Mouse (Mus musculus) frontal cortex, postnatal 25 days (tissue): ENCODE data around the gene Akap12.

Experiments used
- DNase-seq, 2 experiments: peaks; one replicate each; pipeline ENCODE4 v3.0.0; 2022; ENCODE audit warnings: low spot score in 2 of 2

Akap12 gene

DNA sequence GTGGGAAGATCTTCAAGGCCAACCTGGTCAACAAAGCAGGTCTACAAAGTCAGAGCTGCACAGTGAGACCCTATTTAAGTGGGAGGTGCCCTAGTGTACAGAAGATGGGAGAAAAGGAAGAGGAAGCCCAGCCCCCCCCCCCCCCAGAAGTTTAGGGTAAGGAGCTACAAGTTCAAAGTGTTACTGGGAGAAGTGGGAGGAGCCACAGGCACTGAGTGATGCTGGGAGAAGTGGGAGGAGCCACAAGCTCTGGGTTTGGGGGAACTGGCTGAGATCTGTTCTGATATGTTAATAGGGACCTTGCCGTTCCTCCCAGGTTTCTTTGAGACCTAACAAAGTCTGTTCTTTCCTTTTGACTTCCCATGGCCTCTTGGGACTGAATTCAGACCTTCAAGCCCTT is 18.6 kb downstream of the Akap12 start:
- no peak for DNase-seq

DNA sequence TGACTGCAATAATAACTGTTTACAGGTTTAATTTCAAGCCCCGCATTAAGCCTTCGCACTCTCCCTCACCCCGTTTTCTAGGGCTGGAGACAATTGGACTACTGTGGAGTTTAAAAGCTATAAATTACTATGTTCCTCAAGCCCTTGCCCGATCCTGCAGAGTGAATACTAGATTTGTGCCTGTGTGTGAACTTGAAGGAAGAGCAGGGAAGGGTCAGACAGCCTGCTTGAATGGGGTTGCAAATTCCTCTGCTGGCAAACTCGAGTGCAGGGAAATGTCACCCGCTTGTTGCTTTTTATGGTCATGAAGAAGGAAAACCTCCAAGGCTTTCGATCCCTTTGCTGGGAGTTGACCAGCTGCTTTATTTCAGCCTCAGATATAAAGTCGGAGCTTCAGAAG is 19.6 kb downstream of the Akap12 start:
- DNase-seq, result no peak

DNA sequence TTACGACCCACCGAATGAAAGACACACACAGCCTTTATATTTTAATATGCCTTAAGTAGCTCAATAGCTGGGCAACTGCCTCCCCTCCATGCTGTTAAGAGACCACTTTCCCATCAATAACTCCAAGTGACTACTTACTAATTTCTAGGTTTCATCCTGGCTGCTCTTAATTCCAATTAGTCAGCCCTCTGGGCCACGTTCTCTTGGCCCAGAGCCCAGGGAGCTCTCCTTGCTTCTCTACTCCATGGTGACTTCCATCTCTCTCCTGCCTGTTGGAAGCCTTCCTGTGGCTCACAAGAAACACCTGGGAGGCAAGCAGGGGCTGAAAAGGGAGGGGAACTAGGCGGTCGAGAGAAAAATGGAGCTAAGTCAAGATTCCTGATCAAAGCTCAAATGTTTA is 23.0 kb downstream of the Akap12 start:
- DNase-seq, result no peak

DNA sequence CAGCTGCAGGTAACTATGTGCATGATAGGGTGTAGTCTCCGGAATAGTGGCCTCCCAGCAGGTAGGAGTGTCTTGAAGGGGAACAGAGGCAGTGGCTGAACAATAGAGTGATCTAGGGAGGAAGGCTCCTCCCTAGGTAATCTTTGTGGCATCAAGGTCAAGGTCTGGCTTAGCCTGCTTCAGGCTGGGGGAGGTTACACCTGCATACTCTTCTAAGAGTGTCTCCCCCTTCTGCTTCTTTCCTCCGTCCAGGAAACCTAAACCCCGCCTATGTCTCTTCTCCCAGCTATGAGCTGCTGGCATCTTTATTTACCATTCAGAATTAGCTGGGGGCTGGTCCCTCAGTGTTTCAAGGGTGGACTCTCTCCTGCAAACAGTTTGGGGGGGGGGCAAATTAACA is 23.5 kb downstream of the Akap12 start:
- no peak for DNase-seq

DNA sequence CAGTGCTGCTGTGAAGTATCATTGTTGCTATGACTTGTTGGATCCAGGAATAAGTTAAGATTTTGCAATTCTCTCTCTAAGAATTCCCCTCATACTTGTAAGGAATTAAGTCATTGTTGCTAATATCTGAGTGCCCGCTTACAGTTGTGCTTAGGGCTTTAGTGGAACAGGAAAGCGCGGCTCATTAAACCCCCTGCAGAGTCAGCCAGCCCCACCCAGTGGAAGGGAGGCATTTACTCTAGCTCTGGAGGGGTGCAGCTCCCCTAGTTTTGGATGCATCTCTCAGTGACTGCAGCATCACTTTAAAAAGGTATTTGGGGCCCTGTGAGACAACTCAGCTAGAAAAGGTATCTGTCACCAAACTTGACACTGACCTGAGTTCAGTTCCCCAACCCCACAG is 24.0 kb downstream of the Akap12 start:
- DNase-seq, result no peak

DNA sequence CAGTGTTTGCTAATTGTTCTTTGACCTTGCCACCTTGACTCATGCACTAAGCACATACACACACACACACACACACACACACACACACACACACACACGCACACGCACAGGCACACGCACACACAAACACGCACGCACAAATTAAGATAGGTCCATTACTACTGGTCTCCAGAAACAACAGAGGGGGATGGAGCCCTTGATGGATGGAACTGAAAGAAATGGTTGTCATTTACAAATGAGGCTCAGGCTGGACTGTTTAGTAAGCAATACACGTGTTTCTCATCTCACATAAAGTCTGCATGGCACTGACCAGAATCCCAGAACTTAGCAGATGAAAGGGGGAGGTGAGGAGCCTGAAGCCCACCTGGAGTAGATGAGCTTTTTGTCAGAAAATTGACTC is 24.4 kb downstream of the Akap12 start:
- DNase-seq, result no peak

DNA sequence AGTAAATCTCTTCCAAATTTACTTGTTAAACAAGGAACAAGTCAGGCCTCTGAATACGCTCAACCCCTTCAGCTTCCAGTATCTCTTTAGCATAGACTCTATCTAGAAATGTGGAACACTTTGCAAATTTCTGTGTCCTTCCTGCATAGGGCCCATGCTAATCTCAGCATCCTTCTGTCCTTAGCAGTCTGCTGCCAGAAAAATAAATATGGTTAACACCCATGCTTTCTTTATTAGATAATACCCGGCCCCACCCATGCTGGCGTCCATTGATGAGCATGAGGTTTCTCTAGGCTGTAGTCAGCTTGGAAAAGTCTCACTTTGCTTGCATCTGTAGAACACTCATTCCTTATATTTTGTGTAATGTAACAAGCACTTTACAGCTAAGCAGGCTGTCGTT is 27.2 kb downstream of the Akap12 start:
- DNase-seq, result no peak

DNA sequence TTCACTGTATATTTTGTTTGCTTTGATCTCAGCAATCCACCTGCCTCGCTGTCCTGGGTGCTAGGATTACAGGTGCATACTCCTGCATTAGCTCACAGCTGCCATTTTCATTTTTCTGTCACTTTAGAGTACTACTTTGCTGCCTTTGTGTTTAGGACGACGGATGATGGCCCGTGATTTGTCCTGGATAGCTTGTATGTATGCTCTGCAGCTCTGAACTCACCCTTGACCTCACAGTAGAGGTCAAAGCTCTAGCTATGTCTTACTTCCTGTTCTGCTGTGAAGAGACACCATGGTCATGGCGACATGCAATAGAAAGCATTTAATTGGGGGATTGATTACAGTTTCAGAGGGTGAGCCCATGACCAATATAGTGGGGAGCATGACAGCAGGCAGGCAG is 37.4 kb downstream of the Akap12 start:
- no peak for DNase-seq

DNA sequence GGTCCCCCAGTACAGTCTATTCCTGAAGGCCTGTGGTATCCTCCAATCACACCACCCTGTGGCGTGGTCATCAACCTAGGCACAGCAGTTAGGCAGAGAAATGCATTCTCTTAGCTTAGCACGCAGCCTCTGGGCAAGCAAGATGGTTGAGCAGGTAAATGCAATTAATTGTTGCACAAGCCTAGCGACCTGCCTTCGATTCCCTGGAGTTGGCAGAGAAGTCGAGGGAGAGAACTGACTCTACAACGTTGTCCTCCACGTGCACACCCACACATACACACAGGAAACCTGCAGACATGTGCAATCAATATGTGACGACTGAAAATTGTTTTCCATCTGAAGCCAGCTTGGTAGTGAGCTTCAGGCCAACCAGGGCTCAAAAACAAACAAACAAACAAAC is 57.7 kb downstream of the Akap12 start:
- no peak for DNase-seq

DNA sequence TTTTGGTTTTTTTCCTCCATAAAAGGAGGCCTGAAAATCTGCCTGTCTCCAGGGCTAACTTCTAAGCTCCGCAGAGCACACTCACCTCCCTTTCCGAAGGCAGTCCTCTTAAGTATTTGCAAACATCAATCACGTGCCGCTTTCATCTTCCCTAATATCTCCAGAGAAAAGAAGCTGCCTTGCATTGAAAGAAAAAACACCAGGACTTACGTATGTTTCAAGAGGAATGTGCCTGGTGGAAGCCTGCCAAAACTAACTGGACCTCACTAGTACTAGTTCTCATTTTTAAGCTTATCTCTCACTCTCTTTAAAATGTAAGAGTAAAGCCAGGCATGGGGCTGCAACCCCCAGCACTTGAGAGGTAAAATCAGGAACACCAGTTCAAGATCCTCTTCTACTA is 59.4 kb downstream of the Akap12 start:
- DNase-seq, result no peak

DNA sequence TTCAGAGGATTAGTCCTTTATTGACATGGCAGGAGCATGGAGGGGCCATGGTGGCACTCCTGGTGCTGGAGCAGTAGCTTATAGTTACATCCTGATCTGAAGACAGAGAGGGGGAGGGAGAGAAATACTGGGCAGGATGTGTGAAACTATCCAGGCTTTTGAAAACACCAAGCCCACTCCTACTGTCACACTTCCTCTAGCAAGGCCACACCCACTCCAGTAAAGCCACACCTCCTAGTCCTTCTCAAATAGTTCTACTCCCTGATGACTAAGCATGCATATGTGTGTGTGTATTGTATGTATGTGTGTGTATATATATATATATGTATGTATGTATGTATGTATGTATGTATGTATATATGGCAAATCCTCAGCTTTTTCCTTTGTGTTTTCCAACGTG is 61.5 kb downstream of the Akap12 start:
- no peak for DNase-seq

DNA sequence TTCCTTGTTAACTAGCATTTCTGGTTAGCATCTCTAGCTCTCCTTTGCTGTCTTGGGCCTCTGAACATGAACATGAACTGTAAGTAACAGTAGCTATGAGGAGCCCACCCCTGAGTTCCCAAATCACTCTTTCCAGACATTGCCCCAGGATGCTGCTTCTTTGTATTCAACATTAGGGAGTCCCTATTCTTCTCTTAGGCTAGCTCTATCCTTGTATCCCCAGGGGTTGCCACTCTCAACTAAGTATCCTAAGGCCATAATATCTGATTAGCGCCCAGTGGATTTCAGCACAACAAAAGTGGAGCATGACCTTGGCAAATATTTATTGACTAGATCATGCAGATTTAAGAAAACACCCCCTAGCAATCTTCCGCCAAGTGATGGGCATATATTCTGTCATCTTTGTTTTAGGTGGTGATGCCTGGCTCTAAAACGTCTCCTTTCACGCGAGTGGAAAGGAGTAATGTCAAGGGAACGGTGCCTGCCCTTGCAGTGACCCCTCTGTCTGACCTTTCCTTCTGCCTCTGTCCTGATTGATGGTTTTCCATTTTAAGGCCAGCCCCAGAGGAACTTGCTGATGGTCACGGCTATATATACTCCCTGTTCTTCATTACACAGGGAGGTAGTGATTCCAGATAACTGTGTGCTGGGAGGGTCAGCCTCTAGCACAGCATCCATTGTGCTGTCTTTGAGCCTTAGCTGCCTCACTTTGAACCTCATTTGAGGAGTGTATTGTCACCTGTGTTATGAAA is 66.2 kb downstream of the Akap12 start:
- DNase-seq, result no peak

DNA sequence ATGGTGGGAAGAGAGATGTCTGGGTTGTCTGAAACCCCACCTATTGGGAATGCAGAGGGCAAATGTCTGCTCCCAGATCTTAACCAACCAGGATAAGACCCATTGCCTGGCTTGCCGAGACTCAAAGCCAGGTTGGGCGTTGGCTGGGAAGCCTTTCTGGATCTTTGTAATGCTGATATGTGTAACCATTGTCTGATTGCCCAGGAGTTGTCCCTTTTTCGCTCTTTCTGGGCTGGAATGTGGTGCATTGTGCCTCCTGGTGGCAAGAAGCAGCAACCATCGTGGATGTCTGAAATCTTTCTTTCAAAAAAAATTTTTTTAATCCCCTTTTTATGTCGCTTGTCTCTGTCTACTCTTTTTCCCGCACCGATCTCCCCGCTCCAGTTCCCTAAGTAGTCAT is 67.1 kb downstream of the Akap12 start:
- DNase-seq, result peak; percentile 35 to 44

DNA sequence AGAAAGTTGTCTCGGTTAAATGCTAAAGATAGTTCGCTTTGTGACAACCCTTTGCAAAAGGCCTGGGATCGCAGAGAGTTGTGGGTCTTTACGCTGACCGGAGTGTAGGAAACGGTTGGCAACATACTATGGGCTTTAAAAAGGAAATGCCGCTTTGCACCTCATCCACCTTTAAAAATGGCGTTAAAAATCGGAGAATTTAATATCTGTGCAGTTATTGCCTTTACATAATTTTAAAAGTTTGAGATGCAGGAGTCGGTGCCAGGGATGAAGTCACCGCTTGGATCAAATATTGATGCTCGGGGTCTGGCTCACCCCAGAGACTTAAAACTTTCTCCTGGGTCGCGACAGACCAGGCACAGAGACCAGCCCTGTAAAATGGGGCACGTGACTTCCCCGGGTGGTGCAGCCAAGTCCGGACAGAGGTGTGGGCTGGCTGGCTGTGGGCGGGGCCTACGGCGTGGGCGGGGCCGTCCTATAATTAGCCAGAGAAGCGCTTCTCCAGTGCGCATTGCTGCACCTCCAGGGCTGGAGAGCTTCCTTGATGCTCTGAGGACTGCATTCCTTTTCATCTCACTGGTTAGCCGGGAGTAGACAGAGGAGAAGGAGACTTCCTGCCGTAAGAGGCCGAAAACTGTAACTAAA is 68.0 kb downstream of the Akap12 start:
- peak; percentile 28 to 52 for DNase-seq

DNA sequence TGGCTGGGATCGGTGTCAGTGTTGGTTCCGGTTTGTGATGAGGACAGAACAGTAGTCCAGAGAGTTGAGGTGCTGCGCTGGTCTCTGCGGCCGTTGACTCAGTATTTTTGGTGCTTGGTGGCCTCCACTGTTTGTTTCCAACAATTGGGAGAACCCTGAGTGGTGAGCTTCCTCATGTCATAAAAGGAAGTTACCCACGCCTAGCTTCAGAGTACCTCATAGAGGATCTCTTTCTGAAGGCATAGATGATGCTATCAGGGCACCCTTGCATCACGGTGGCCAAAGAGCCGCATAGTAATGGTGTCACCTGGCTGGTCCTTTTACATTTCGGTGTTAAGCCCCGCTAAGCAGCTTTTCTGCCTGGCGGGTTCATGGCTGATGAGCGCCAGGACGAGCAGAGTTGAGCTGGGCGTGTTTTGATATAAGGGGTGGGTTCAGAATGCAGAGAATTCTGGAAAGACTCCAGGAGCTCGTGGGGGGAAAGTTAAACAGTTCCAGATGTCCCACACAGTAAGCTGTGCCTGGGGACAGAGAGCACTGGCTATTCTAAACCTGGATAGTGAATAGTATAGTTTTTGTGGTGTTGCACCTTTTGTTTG is 72.8 kb downstream of the Akap12 start:
- no peak for DNase-seq

DNA sequence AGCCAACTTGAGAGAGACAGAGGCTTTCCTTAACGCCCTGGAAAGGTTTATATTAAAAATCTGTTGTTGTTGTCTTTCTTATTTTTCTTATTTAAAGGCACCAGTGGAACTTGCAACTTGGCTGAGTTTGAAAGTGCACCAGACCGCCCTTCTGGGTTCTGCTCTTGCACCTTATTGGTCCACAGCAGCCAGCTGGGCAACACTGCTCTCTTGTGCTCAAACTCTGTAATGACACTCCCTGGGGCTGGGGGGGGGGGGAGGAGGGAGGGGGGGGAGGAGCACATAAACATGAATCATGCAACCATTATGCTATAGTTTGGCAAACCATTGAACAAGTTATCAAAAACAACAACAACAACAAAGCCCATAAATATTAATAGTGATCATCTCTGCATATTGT is 75.2 kb downstream of the Akap12 start:
- no peak for DNase-seq

DNA sequence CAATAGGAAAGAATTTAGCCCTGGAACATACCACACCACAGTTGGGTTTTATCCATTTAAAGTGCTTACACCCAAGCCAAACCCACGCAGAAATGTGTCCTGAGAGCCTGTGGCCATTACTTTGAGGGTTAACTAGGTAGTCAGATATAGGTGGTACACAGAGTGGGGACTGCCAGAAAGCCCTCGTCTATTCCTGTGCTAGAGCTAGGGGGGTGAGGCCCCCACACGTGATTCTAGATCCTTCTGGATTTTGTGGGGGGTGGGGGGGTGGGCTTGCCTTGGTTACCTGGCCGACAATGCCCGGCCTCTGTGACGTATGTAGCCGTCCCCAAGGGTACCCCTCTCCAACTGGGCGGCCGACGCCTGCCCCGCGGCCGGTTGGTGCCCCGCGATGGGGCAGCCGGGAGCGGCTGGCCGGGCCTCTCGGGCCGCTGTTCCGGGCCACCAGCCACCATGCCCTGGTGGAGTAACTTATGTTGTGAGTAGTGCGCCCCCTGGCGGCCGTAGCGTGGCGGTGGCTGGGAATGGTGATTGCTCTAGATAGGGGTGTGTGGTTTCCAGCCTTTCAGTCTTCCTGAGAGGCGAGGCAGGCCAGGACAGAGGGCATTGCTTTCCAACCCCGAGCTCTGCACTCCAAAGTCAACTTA is 80.4 kb downstream of the Akap12 start:
- peak; percentile 83 to 92 for DNase-seq

DNA sequence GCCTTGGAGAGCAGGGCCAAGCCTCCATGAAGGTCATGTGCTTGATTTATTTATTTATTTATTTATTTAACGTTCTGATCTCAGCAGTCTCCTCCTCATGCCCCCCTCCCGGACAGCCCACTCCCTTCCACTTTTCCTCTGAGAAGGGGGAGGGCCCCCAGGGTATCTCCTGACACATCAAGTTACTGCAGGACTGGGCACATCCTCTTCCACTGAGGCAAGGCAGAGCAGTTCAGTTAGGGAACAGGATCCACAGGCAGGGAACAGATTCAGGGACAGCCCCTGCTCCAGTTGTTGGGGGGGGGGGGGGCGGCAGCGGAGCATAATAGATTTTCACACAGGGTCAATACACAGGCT is 80.9 kb downstream of the Akap12 start:
- no peak for DNase-seq

DNA sequence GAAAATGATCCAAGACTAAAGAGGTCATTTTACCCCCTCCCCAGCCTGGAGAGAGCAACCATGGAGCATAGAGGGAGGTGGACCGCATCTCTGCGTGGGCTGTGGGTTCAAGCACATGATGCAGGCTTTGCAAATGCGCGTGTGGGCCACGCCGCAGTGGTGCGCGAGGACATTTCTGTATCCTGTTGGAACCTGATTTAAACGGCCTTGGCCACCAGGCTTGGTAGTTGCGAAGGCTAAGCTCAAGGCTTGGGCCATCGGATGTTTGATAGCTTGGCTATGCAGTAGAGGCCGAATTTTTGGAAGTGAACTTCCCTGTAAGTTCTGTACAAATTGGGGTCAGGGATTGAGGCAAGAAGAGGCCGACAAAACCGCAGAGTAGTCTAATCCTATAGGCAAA is 81.4 kb downstream of the Akap12 start:
- DNase-seq, result no peak

DNA sequence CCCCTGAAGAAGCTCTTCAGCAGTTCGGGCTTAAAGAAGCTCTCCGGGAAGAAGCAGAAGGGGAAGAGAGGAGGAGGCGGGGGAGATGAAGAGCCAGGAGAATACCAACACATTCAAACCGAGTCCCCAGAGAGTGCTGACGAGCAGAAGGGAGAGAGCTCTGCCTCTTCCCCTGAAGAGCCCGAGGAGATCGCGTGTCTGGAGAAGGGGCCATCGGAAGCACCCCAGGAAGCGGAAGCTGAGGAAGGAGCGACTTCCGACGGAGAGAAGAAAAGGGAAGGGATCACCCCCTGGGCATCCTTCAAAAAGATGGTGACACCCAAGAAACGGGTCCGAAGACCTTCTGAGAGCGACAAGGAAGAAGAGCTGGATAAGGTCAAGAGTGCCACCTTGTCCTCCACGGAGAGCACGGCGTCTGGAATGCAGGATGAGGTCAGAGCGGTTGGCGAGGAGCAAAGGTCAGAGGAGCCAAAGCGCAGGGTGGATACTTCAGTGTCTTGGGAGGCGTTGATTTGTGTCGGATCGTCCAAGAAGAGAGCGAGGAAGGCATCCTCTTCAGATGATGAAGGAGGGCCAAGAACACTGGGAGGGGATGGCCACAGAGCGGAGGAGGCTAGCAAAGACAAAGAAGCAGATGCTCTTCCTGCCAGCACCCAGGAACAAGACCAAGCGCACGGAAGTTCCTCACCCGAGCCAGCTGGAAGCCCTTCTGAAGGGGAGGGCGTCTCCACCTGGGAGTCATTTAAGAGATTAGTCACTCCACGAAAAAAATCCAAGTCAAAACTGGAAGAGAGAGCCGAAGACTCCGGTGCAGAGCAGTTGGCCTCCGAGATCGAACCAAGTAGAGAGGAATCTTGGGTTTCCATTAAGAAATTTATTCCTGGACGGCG is 88.4 kb downstream of the Akap12 start:
- DNase-seq, result no peak

DNA sequence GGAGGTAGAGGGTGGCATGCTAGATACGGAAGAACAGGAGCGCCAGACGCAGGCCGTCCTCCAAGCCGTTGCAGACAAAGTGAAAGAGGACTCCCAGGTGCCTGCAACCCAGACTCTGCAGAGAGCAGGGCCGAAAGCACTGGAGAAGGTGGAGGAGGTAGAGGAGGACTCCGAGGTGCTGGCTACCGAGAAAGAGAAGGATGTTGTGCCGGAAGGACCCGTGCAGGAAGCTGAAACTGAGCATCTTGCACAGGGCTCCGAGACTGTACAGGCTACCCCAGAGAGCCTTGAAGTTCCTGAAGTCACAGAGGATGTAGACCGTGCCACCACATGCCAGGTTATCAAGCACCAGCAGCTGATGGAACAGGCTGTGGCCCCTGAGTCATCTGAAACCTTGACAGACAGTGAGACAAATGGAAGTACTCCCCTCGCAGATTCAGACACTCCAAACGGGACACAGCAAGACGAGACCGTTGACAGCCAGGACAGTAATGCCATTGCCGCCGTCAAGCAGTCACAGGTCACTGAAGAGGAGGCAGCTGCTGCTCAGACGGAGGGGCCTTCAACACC is 89.8 kb downstream of the Akap12 start:
- no peak for DNase-seq

DNA sequence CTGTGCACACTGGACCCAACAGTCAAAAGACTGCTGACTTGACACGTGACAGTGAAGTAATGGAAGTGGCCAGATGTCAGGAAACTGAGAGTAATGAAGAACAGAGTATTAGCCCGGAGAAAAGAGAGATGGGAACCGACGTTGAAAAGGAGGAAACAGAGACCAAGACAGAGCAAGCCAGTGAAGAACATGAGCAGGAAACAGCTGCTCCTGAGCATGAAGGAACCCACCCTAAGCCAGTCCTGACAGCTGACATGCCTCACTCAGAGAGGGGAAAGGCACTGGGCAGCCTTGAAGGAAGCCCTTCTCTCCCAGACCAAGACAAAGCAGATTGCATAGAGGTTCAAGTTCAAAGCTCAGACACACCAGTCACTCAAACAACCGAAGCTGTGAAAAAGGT is 90.5 kb downstream of the Akap12 start:
- no peak for DNase-seq
